Mouse (Mus musculus): Measurements from ENCODE around the gene Pkd2l1. TPM values are rescaled to one million over a fixed set of nuclear protein-coding genes. Genes with fewer than 3 reads are reported as not detected.

Pkd2l1 gene
- polyA plus RNA-seq, 1 experiment = not detected

DNA sequence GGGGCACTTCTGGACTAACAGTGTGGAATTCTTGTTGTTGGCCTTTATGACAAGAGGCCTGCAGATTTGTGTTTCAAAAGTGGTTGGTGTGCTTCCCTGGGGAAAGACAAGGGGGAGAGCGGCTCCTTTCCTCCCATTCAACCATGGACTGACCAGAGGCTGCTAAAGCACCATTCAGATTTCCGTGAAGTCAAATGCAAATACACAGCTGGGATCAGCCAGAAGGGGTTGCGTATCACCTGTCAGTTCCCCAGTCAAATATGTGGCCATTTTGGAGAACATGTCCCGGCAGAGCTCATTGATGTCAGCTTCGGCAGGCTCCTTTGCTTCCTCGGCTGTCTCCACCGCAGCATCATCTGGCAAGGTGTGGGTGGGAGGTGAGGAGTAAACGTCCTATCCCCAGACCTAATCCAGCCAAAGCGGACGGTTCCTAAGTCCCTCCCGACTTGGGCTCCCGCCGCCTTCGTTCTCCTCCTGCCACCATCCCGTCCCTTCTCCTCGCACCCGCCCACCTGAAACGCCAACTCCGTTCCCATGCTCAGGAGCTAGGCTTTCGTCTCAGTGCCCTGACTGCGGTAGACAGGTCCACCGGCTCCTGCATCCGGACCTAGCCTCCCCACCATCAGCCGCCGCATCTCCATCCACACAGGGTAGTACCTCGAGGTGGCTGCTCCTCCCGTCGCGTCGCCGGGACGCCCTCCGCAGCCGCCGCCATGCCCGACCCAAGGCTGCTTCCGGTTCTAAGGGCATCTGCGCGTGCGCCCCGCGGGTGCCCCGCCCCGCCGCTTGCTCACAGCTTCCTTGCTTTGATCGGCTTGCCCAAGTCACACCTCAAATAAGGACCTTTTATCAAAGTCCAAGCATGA lies 46.3 kb downstream of the Pkd2l1 start, which contains the start of gene Bloc1s2:
TSS of gene Bloc1s2 (minus strand) at position 745 of the 866 bp plus-strand sequence.
- H3K36me3 ChIP-seq (ENCODE audit: control insufficient read depth, insufficient read depth) = peaks cover 41% of the 10 kb centered on the region
- TF ChIP-seq MAX (IDR thresholded peaks at IDR 0.05) (peak; percentile 13), CTCF (IDR thresholded peaks at IDR 0.05; ENCODE audit: control insufficient read depth, insufficient read depth, insufficient read length) (no peak), USF1 (IDR thresholded peaks at IDR 0.05; ENCODE audit: low read depth) (no peak)

DNA sequence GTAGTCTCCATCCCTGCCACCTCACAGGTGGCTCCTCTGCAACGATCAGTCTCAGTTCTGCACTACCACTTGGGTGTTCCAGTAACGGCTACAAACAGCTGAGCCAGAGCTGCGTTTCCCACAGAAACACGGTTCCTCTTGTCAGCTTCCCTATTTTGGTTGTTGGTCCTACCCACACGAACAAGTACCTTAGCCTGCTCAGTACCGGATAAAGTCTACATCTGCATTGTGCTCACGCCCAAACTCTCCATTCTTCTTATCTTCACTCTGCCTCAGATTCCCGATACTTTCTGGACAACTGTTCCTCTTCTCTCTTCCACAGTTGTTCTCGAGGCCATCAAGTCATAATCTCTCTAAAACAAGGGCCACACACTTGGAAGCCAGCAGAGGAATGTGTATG lies 47.9 kb downstream of the Pkd2l1 start:
- peaks cover 3% of the 10 kb centered on the region for H3K27me3 ChIP-seq (ENCODE audit: control insufficient read depth, insufficient read depth, insufficient read length)
- no peak overlapping the region for H3ac ChIP-seq (ENCODE audit: control insufficient read depth, insufficient read length, low read depth)
- H3K36me3 ChIP-seq (ENCODE audit: control insufficient read depth, insufficient read depth) = peaks cover 57% of the 10 kb centered on the region
- H3K79me2 ChIP-seq (ENCODE audit: control insufficient read depth, insufficient read depth) = peaks cover 28% of the 10 kb centered on the region
- no peak overlapping the region for H3K4me3 ChIP-seq (ENCODE audit: insufficient read depth, poor library complexity, severe bottlenecking)
- H3K79me3 ChIP-seq (ENCODE audit: low read depth) = peaks cover 13% of the 10 kb centered on the region
- no peak for TF ChIP-seq CEBPB (IDR thresholded peaks at IDR 0.05; ENCODE audit: low read depth)
- TF ChIP-seq MAX (IDR thresholded peaks at IDR 0.05) = no peak
- TF ChIP-seq USF1 (IDR thresholded peaks at IDR 0.05; ENCODE audit: low read depth) = no peak
- TF ChIP-seq MYOG (IDR thresholded peaks at IDR 0.05; ENCODE audit: control insufficient read depth, extremely low read depth, insufficient read length) = no peak
- TF ChIP-seq FOSL1 (IDR thresholded peaks at IDR 0.05; ENCODE audit: insufficient read depth, low read length, poor library complexity, severe bottlenecking) = no peak
- no peak for TF ChIP-seq MYOD1 (IDR thresholded peaks at IDR 0.05; ENCODE audit: control insufficient read depth, insufficient read length, low read depth)

More for the DNA sequence above, 46.3 kb downstream of the Pkd2l1 start, which contains the start of gene Bloc1s2:
- peak within 1 kb of the TSS; percentile 79 for H3K4me3 ChIP-seq (ENCODE audit: insufficient read depth, poor library complexity, severe bottlenecking)
- H3K27me3 ChIP-seq (ENCODE audit: control insufficient read depth, insufficient read depth, insufficient read length) = peaks cover 8% of the 10 kb centered on the region
- peak within 1 kb of the TSS; percentile 63 for H3ac ChIP-seq (ENCODE audit: control insufficient read depth, insufficient read length, low read depth)
- peaks cover 13% of the 10 kb centered on the region for H3K79me3 ChIP-seq (ENCODE audit: low read depth)
- H3K79me2 ChIP-seq (ENCODE audit: control insufficient read depth, insufficient read depth) = peaks cover 28% of the 10 kb centered on the region

DNA sequence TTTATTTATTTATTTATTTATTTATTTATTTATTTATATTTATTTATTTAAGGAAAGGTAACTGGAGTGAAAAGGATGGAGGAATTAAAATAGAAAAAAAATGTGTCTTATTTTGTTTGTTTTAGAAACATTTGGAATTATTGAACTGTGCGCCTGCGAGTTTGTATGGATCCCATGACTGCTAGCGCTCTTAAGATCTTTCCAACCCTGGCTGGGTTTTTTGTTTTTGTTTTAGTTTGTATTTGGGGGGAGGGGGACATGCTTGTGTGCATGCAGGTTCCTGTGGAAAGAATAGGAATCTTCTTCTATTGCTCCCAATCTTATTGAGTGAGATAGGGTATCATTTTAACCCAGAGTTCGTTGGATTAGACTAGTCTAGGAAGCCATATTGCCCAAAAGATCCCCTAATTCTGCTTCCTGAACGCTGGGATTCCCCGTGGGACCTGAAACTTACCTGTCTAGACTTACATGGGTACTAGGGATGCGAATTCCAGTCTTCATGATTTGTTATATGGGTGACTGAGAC lies 56.2 kb downstream of the Pkd2l1 start:
- TF ChIP-seq MYOD1 (IDR thresholded peaks at IDR 0.05; ENCODE audit: control insufficient read depth, insufficient read length, low read depth) = no peak
- no peak for TF ChIP-seq CEBPB (IDR thresholded peaks at IDR 0.05; ENCODE audit: low read depth)
- TF ChIP-seq FOSL1 (IDR thresholded peaks at IDR 0.05; ENCODE audit: insufficient read depth, low read length, poor library complexity, severe bottlenecking) = no peak
- no peak for TF ChIP-seq USF1 (IDR thresholded peaks at IDR 0.05; ENCODE audit: low read depth)
- TF ChIP-seq MAX (IDR thresholded peaks at IDR 0.05) = no peak
- no peak for TF ChIP-seq MYOG (IDR thresholded peaks at IDR 0.05; ENCODE audit: control insufficient read depth, extremely low read depth, insufficient read length)
- no peak for TF ChIP-seq CTCF (IDR thresholded peaks at IDR 0.05; ENCODE audit: control insufficient read depth, insufficient read depth, insufficient read length)
- Histone ChIP-seq H3K79me3 (ENCODE audit: low read depth) (peaks cover 25% of the 10 kb centered on the region), H3K79me2 (ENCODE audit: control insufficient read depth, insufficient read depth) (peaks cover 34% of the 10 kb centered on the region)

DNA sequence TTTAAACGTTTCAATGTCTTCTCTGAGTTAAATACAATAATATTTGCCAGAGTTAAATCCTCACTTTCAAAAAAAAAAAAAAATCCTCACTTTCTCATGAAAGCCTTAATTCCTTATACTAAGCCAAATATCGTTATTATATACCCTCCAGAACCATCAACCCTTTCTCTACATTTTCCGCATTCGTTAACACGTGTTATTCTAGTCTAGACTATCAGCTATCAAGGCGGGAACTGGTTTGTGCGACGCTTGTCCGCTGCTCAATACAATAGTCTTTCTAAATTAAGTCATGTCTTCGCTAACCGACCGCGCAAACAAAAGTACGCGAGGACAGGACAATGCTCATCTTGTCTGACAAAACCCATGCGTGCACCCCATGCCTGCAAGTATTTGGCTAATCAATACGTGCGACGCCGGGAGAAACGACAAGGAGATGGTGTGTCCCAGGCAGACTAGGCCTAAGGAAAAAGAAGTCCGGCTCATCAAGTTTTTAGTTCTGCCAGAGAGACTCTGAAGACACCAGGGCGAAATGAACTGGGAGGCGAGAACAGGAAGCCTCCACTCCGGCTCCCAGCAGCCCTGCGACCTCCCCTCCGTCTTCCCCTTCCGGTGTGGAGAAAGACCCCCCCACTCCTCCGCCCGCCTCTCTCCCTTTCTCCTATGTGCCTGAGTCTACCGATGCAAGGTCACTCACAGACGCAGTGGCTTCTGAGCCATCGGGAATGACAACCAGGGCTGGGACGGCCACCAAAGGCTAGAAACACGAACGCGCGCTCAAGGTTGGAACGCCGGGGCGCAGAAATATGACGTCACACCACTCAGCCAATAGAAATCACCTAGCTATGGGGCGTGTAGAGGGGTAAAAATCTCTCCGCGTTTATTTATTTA lies 56.9 kb downstream of the Pkd2l1 start, which contains the start of gene Cwf19l1:
TSS of gene Cwf19l1 (minus strand) at position 805 of the 888 bp plus-strand sequence.
- Histone ChIP-seq H3K79me3 (ENCODE audit: low read depth) (peaks cover 25% of the 10 kb centered on the region), H3K36me3 (ENCODE audit: control insufficient read depth, insufficient read depth) (peaks cover 43% of the 10 kb centered on the region), H3ac (ENCODE audit: control insufficient read depth, insufficient read length, low read depth) (peak within 1 kb of the TSS; percentile 86), H3K4me3 (ENCODE audit: insufficient read depth, poor library complexity, severe bottlenecking) (peak within 1 kb of the TSS; percentile 86), H3K27me3 (ENCODE audit: control insufficient read depth, insufficient read depth, insufficient read length) (no peaks in the 10 kb centered on the region), H3K79me2 (ENCODE audit: control insufficient read depth, insufficient read depth) (peaks cover 34% of the 10 kb centered on the region)
- TF ChIP-seq FOSL1 (IDR thresholded peaks at IDR 0.05; ENCODE audit: insufficient read depth, low read length, poor library complexity, severe bottlenecking) (no peak), MYOG (IDR thresholded peaks at IDR 0.05; ENCODE audit: control insufficient read depth, extremely low read depth, insufficient read length) (no peak), MAX (IDR thresholded peaks at IDR 0.05) (no peak), CTCF (IDR thresholded peaks at IDR 0.05; ENCODE audit: control insufficient read depth, insufficient read depth, insufficient read length) (no peak), CEBPB (IDR thresholded peaks at IDR 0.05; ENCODE audit: low read depth) (no peak), MYOD1 (IDR thresholded peaks at IDR 0.05; ENCODE audit: control insufficient read depth, insufficient read length, low read depth) (no peak), USF1 (IDR thresholded peaks at IDR 0.05; ENCODE audit: low read depth) (no peak)

More for the DNA sequence above, 56.2 kb downstream of the Pkd2l1 start:
- Histone ChIP-seq H3K36me3 (ENCODE audit: control insufficient read depth, insufficient read depth) (peaks cover 43% of the 10 kb centered on the region), H3K27me3 (ENCODE audit: control insufficient read depth, insufficient read depth, insufficient read length) (no peaks in the 10 kb centered on the region), H3ac (ENCODE audit: control insufficient read depth, insufficient read length, low read depth) (no peak overlapping the region), H3K4me3 (ENCODE audit: insufficient read depth, poor library complexity, severe bottlenecking) (peak overlapping the region; percentile 86)

DNA sequence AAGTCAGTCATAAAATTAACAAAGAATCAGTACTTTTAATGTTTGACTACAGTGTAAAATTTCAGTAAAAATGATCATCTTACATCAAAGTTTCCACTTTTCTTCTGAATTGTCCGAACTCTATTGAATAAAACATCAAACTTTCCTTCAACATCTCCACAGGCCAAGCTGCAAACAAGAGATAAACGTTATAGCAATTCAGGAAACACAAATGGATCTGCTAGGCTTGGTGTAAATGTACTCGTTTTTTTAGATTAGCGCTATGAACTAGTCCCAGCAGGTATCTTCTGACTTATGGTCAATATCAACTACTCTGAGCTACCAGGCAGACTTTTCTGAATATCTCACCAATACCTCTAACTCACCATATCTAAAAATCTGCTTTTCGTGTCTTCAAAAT lies 59.3 kb downstream of the Pkd2l1 start:
- TF ChIP-seq MYOD1 (IDR thresholded peaks at IDR 0.05; ENCODE audit: control insufficient read depth, insufficient read length, low read depth) (no peak), CEBPB (IDR thresholded peaks at IDR 0.05; ENCODE audit: low read depth) (no peak), USF1 (IDR thresholded peaks at IDR 0.05; ENCODE audit: low read depth) (no peak), FOSL1 (IDR thresholded peaks at IDR 0.05; ENCODE audit: insufficient read depth, low read length, poor library complexity, severe bottlenecking) (no peak), CTCF (IDR thresholded peaks at IDR 0.05; ENCODE audit: control insufficient read depth, insufficient read depth, insufficient read length) (no peak), MYOG (IDR thresholded peaks at IDR 0.05; ENCODE audit: control insufficient read depth, extremely low read depth, insufficient read length) (no peak), MAX (IDR thresholded peaks at IDR 0.05) (no peak)
- H3ac ChIP-seq (ENCODE audit: control insufficient read depth, insufficient read length, low read depth) = no peak overlapping the region
- peaks cover 43% of the 10 kb centered on the region for H3K36me3 ChIP-seq (ENCODE audit: control insufficient read depth, insufficient read depth)
- H3K79me3 ChIP-seq (ENCODE audit: low read depth) = peaks cover 25% of the 10 kb centered on the region
- H3K79me2 ChIP-seq (ENCODE audit: control insufficient read depth, insufficient read depth) = peaks cover 34% of the 10 kb centered on the region
- H3K4me3 ChIP-seq (ENCODE audit: insufficient read depth, poor library complexity, severe bottlenecking) = no peak overlapping the region
- no peaks in the 10 kb centered on the region for H3K27me3 ChIP-seq (ENCODE audit: control insufficient read depth, insufficient read depth, insufficient read length)
